Mouse (Mus musculus): ENCODE measurements at regions not wholly inside any gene's neighbourhood (a gene's known extent, or its start where the extent isn't known, plus 50 kb on each side); places are given as distances from the start of the nearest gene placed in this dataset.

- no peaks in the 10 kb centered on the region for H3K27me3 ChIP-seq (ENCODE audit: control insufficient read depth, insufficient read depth, low read length)
- no peak overlapping the region for H3K4me2 ChIP-seq (ENCODE audit: low read depth, low read length)
- ATAC-seq (replicated peaks; ENCODE audit: insufficient number of reproducible peaks, low FRiP score, low TSS enrichment, low read depth) (no peak), DNase-seq (ENCODE audit: low spot score) (no peak)
- no peaks in the 10 kb centered on the region for H3K36me3 ChIP-seq (replicated peaks; ENCODE audit: control insufficient read depth, insufficient read depth, low read depth, low read length)
- H3K4me1 ChIP-seq (ENCODE audit: control insufficient read depth, insufficient read depth, low read length): no peaks in the 10 kb centered on the region
- WGBS: 70% methylated on average over 2 of the region's 2 CpGs
- H3K9me3 ChIP-seq (replicated peaks; ENCODE audit: control insufficient read depth, low read length): no peaks in the 10 kb centered on the region
- no peak overlapping the region for H3K27ac ChIP-seq (replicated peaks; ENCODE audit: low read depth, low read length)
- H3K9ac ChIP-seq (replicated peaks; ENCODE audit: low read length): no peak overlapping the region
- no peak overlapping the region for H3K4me3 ChIP-seq (ENCODE audit: low read depth, low read length)
Measured at GRCm38 (mm10) chr1:130309746-130310145, 113.1 kb downstream of the Cd55b start.

GRCm38 (mm10) chr1:130301828-130302386, 120.9 kb downstream of the Cd55b start:
- DNase-seq (ENCODE audit: low spot score): no peak
- no peak overlapping the region for H3K4me3 ChIP-seq (ENCODE audit: low read depth, low read length)
- ATAC-seq (replicated peaks; ENCODE audit: insufficient number of reproducible peaks, low FRiP score, low TSS enrichment, low read depth): peak; percentile 53; the same call in 1 of the 2 replicates
- no peaks in the 10 kb centered on the region for H3K36me3 ChIP-seq (replicated peaks; ENCODE audit: control insufficient read depth, insufficient read depth, low read depth, low read length)
- no peaks in the 10 kb centered on the region for H3K27me3 ChIP-seq (ENCODE audit: control insufficient read depth, insufficient read depth, low read length)
- WGBS: 67% methylated on average over 11 of the region's 11 CpGs
- no peak overlapping the region for H3K4me2 ChIP-seq (ENCODE audit: low read depth, low read length)
- H3K27ac ChIP-seq (replicated peaks; ENCODE audit: low read depth, low read length): no peak overlapping the region
- H3K4me1 ChIP-seq (ENCODE audit: control insufficient read depth, insufficient read depth, low read length): no peaks in the 10 kb centered on the region
- no peak overlapping the region for H3K9ac ChIP-seq (replicated peaks; ENCODE audit: low read length)
- H3K9me3 ChIP-seq (replicated peaks; ENCODE audit: control insufficient read depth, low read length): no peaks in the 10 kb centered on the region

- DNase-seq (ENCODE audit: low spot score): peak; percentile 73
- no peaks in the 10 kb centered on the region for H3K9me3 ChIP-seq (replicated peaks; ENCODE audit: control insufficient read depth, low read length)
- ATAC-seq (replicated peaks; ENCODE audit: insufficient number of reproducible peaks, low FRiP score, low TSS enrichment, low read depth): peak; percentile 88
- peak overlapping the region; percentile 32; the same call in 1 of the 2 replicates for H3K4me2 ChIP-seq (ENCODE audit: low read depth, low read length)
- H3K9ac ChIP-seq (replicated peaks; ENCODE audit: low read length): peak overlapping the region; percentile 38; the same call in 1 of the 2 replicates
- no peak overlapping the region for H3K27ac ChIP-seq (replicated peaks; ENCODE audit: low read depth, low read length)
- no peak overlapping the region for H3K4me3 ChIP-seq (ENCODE audit: low read depth, low read length)
- no peaks in the 10 kb centered on the region for H3K36me3 ChIP-seq (replicated peaks; ENCODE audit: control insufficient read depth, insufficient read depth, low read depth, low read length)
- WGBS: 7% methylated on average over 13 of the region's 13 CpGs
- H3K27me3 ChIP-seq (ENCODE audit: control insufficient read depth, insufficient read depth, low read length): no peaks in the 10 kb centered on the region
- H3K4me1 ChIP-seq (ENCODE audit: control insufficient read depth, insufficient read depth, low read length): no peaks in the 10 kb centered on the region
Measured at GRCm38 (mm10) chr1:130300065-130300815, 122.6 kb downstream of the Cd55b start.

GRCm38 (mm10) chr1:130299641-130300040, 123.2 kb downstream of the Cd55b start:
- H3K4me3 ChIP-seq (ENCODE audit: low read depth, low read length): no peak overlapping the region

GRCm38 (mm10) chr1:130299069-130299468, 123.7 kb downstream of the Cd55b start:
- H3K27ac ChIP-seq (replicated peaks; ENCODE audit: low read depth, low read length): no peak overlapping the region
- H3K9me3 ChIP-seq (replicated peaks; ENCODE audit: control insufficient read depth, low read length): no peaks in the 10 kb centered on the region
- no peak for ATAC-seq (replicated peaks; ENCODE audit: insufficient number of reproducible peaks, low FRiP score, low TSS enrichment, low read depth)
- no peaks in the 10 kb centered on the region for H3K4me1 ChIP-seq (ENCODE audit: control insufficient read depth, insufficient read depth, low read length)
- peak; percentile 0 for DNase-seq (ENCODE audit: low spot score)
- H3K27me3 ChIP-seq (ENCODE audit: control insufficient read depth, insufficient read depth, low read length): no peaks in the 10 kb centered on the region
- H3K9ac ChIP-seq (replicated peaks; ENCODE audit: low read length): no peak overlapping the region
- H3K36me3 ChIP-seq (replicated peaks; ENCODE audit: control insufficient read depth, insufficient read depth, low read depth, low read length): no peaks in the 10 kb centered on the region
- H3K4me3 ChIP-seq (ENCODE audit: low read depth, low read length): no peak overlapping the region
- 52% methylated on average over 3 of the region's 3 CpGs for WGBS
- H3K4me2 ChIP-seq (ENCODE audit: low read depth, low read length): no peak overlapping the region

More at GRCm38 (mm10) chr1:130299641-130300040, 123.2 kb downstream of the Cd55b start:
- H3K4me2 ChIP-seq (ENCODE audit: low read depth, low read length): no peak overlapping the region
- H3K4me1 ChIP-seq (ENCODE audit: control insufficient read depth, insufficient read depth, low read length): no peaks in the 10 kb centered on the region
- H3K27me3 ChIP-seq (ENCODE audit: control insufficient read depth, insufficient read depth, low read length): no peaks in the 10 kb centered on the region
- H3K27ac ChIP-seq (replicated peaks; ENCODE audit: low read depth, low read length): no peak overlapping the region
- no peak overlapping the region for H3K9ac ChIP-seq (replicated peaks; ENCODE audit: low read length)
- 19% methylated on average over 4 of the region's 4 CpGs for WGBS
- no peaks in the 10 kb centered on the region for H3K36me3 ChIP-seq (replicated peaks; ENCODE audit: control insufficient read depth, insufficient read depth, low read depth, low read length)
- DNase-seq (ENCODE audit: low spot score) (no peak), ATAC-seq (replicated peaks; ENCODE audit: insufficient number of reproducible peaks, low FRiP score, low TSS enrichment, low read depth) (no peak)
- H3K9me3 ChIP-seq (replicated peaks; ENCODE audit: control insufficient read depth, low read length): no peaks in the 10 kb centered on the region

- Histone ChIP-seq H3K4me2 (ENCODE audit: low read depth, low read length) (no peak overlapping the region), H3K27me3 (ENCODE audit: control insufficient read depth, insufficient read depth, low read length) (no peaks in the 10 kb centered on the region), H3K4me1 (ENCODE audit: control insufficient read depth, insufficient read depth, low read length) (no peaks in the 10 kb centered on the region), H3K9ac (replicated peaks; ENCODE audit: low read length) (no peak overlapping the region), H3K4me3 (ENCODE audit: low read depth, low read length) (no peak overlapping the region), H3K27ac (replicated peaks; ENCODE audit: low read depth, low read length) (no peak overlapping the region), H3K36me3 (replicated peaks; ENCODE audit: control insufficient read depth, insufficient read depth, low read depth, low read length) (no peaks in the 10 kb centered on the region), H3K9me3 (replicated peaks; ENCODE audit: control insufficient read depth, low read length) (no peaks in the 10 kb centered on the region)
- WGBS: 86% methylated on average over 1 of the region's 1 CpGs
- DNase-seq (ENCODE audit: low spot score): no peak
- no peak for ATAC-seq (replicated peaks; ENCODE audit: insufficient number of reproducible peaks, low FRiP score, low TSS enrichment, low read depth)
Measured at GRCm38 (mm10) chr1:130298636-130299035, 124.2 kb downstream of the Cd55b start.

- H3K4me1 ChIP-seq (ENCODE audit: control insufficient read depth, insufficient read depth, low read length): no peaks in the 10 kb centered on the region
- H3K27ac ChIP-seq (replicated peaks; ENCODE audit: low read depth, low read length): no peak overlapping the region
- DNase-seq (ENCODE audit: low spot score) (no peak), ATAC-seq (replicated peaks; ENCODE audit: insufficient number of reproducible peaks, low FRiP score, low TSS enrichment, low read depth) (no peak)
- H3K36me3 ChIP-seq (replicated peaks; ENCODE audit: control insufficient read depth, insufficient read depth, low read depth, low read length): no peaks in the 10 kb centered on the region
- 68% methylated on average over 2 of the region's 2 CpGs for WGBS
- H3K9ac ChIP-seq (replicated peaks; ENCODE audit: low read length): no peak overlapping the region
- H3K4me3 ChIP-seq (ENCODE audit: low read depth, low read length): no peak overlapping the region
- no peaks in the 10 kb centered on the region for H3K27me3 ChIP-seq (ENCODE audit: control insufficient read depth, insufficient read depth, low read length)
- H3K9me3 ChIP-seq (replicated peaks; ENCODE audit: control insufficient read depth, low read length): no peaks in the 10 kb centered on the region
- no peak overlapping the region for H3K4me2 ChIP-seq (ENCODE audit: low read depth, low read length)
Measured at GRCm38 (mm10) chr1:130297471-130297870, 125.3 kb downstream of the Cd55b start.

GRCm38 (mm10) chr1:130285882-130286281, 136.9 kb downstream of the Cd55b start:
- Histone ChIP-seq H3K36me3 (replicated peaks; ENCODE audit: control insufficient read depth, insufficient read depth, low read depth, low read length) (no peaks in the 10 kb centered on the region), H3K4me1 (ENCODE audit: control insufficient read depth, insufficient read depth, low read length) (no peaks in the 10 kb centered on the region), H3K27me3 (ENCODE audit: control insufficient read depth, insufficient read depth, low read length) (no peaks in the 10 kb centered on the region), H3K9me3 (replicated peaks; ENCODE audit: control insufficient read depth, low read length) (no peaks in the 10 kb centered on the region), H3K27ac (replicated peaks; ENCODE audit: low read depth, low read length) (no peak overlapping the region), H3K4me3 (ENCODE audit: low read depth, low read length) (no peak overlapping the region), H3K9ac (replicated peaks; ENCODE audit: low read length) (no peak overlapping the region), H3K4me2 (ENCODE audit: low read depth, low read length) (no peak overlapping the region)
- DNase-seq (ENCODE audit: low spot score): no peak
- no peak for ATAC-seq (replicated peaks; ENCODE audit: insufficient number of reproducible peaks, low FRiP score, low TSS enrichment, low read depth)
- 78% methylated on average over 6 of the region's 6 CpGs for WGBS
